Mouse (Mus musculus) T-helper 1 cell (primary cell): ENCODE data around the gene Hsf5.

ENCODE experiments used
- in situ Hi-C: fragments of 300-600 bp; cut with MboI, MseI; formaldehyde crosslinking; loops from one replicate; pipeline ENCODE4 v1.15.1; 2025; ENCODE audit warnings: high pct_unique_total_duplicates

The Hsf5 gene

GRCm38 (mm10) chr11:87590841-87591525 lies 26.0 kb upstream of the Hsf5 start:
- in situ Hi-C loops = loop anchor here (10.0 kb wide), 1 partner anchor 1026 kb away; no protein-coding TSS in a partner anchor

DNA sequence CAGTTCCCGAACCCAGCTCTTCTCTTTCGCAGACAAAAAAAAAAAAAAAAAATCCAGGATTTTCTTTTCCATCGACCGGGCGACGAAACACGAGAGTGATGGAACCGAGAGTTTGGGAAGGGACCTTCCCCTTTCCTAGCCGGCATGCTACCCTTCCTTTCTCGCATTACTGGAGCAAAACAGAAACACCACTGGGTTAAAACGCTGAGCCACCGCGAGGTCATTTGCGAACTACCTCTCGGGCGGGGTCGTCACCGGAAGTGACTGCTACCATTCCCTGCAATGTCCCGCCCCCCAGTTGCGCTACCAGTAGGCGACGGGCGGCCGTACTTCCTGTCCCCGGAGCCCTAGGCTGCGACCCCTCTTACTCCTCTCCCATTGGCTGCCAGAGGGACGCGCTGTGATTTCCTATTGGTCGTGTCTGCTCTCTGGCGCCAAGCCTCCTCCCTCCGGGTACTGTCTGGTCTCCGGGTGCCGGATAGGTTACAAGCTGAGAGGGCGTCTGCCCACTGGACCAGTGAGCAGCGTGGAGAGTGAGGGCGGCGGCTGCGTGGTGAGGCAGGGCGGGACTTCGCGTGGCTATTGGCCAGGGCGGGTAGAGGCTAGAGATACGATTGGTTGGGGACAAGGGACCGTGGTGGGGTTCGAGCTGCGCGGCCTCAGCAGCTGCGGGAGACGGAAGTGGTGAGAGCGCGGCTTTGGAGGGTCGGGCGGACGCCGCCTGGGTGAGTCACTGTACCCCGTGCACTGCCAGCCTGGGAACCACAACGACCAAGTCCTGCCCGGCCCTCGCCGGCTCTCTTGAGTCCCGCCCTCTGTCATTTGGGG lies 25.2 kb upstream of the Hsf5 start, which contains the start of gene Mtmr4:
TSS of gene Mtmr4 (plus strand) at position 637 of the 828 bp plus-strand sequence.
- in situ Hi-C loops = loop anchor here (10.0 kb wide), 1 partner anchor 1027 kb away; no protein-coding TSS in a partner anchor

- in situ Hi-C loops = loop anchor here (10.0 kb wide), 1 partner anchor 1028 kb away; no protein-coding TSS in a partner anchor
These were observed 24.6 kb upstream of the Hsf5 start for GRCm38 (mm10) chr11:87592354-87592695.

- in situ Hi-C loops = loop anchor here (10.0 kb wide), 1 partner anchor 1028 kb away; no protein-coding TSS in a partner anchor
These were observed 24.0 kb upstream of the Hsf5 start for GRCm38 (mm10) chr11:87592713-87593598.

GRCm38 (mm10) chr11:87595327-87595841 lies 21.6 kb upstream of the Hsf5 start:
- in situ Hi-C loops = loop anchor here (10.0 kb wide), 1 partner anchor 1031 kb away; no protein-coding TSS in a partner anchor

DNA sequence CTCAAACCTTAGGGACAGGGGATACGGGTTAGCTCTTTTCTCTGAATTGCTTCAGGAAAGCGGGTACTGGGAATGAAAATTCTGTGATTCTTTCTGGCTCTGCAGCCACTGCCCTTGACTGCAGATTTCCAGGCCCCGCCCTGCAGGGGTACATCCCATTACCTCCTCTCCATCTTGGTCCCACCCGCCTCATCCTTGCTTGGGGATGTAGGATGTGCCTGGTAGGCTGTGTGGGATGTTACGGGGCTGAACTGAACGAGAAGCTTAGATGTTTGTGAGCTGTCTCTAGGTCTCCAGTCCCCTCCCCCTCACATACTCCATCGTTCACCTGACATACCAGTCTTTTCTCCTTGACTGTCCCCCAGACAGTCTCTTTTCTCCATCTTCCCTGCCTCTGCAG lies 21.0 kb upstream of the Hsf5 start:
- in situ Hi-C loops = loop anchor here (10.0 kb wide), 1 partner anchor 1031 kb away; no protein-coding TSS in a partner anchor

DNA sequence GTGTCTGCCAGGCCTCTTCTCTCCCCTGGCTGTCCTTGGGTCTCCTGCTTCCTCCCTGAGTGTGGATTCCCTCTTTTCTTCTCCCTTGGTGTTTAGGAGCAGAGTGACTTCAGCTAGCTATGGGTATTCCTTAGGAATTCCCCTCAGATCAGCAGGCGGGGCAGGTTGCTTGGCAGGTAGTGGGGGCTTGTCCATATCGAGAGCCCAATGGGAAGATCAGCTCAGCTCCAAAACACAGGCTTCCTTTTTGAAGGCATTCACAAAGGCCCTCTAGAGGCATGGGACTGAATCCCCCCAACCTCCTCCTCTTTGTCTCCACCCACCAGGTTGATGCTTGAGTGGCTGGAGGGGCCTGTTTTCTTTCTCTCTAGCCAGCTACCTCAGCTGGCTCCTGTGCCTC lies 20.5 kb upstream of the Hsf5 start:
- in situ Hi-C loops = loop anchor here (10.0 kb wide), 1 partner anchor 1032 kb away; no protein-coding TSS in a partner anchor

DNA sequence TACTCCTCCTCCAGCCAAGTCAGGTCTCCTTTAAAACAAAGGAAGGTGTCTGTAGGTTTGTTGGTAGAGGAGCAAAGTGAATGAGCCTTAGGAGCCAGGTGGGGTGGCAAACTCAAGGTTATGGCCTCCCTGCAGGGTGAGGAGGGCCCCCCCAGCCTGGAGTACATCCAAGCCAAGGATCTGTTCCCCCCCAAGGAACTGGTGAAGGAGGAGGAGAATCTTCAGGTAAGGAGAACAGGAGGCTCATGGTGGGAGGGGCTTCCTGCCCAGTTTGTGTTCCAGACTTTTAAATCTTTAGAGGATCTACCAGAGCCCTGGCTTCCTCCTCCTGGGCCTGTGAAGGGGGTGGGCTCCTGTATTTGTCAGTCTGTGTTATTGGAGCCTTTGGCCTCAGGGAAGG lies 19.9 kb upstream of the Hsf5 start:
- in situ Hi-C loops = loop anchor here (10.0 kb wide), 1 partner anchor 1032 kb away; no protein-coding TSS in a partner anchor

DNA sequence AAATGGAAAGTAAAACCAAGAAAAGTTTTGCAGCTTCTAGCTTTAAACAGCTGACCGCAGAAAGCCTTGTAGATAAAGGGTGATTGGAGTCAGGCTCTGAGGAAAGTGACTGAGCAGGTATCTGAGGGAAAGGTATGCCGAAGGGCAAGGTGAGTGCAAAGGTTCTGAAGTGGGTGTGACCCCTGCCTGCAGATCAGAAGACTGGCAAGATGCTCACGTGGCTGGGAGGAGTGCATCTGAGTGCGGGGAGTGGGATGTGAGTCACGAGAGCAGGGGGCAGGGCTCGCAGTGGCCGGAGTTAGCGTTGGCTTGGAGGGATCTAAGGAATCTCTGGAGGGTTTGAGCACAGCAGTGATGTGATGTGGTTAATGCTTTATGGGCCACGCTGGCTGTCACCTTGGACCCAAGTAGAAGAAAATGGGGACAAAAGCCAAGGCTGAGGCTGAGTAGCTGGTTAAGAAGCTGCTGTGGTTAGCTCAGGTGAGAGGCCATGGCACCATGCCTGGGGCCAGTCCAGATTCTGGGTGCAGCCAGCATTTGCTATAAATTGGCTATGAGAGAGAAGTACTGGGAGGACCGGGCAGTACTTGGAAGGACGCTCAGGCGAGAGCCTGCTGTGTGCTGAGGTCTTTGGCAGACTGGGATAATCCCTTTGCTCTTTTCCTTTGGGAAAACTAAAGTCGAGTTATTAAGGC lies 17.4 kb upstream of the Hsf5 start:
- in situ Hi-C loops = loop anchor here (10.0 kb wide), 1 partner anchor 1035 kb away; no protein-coding TSS in a partner anchor

DNA sequence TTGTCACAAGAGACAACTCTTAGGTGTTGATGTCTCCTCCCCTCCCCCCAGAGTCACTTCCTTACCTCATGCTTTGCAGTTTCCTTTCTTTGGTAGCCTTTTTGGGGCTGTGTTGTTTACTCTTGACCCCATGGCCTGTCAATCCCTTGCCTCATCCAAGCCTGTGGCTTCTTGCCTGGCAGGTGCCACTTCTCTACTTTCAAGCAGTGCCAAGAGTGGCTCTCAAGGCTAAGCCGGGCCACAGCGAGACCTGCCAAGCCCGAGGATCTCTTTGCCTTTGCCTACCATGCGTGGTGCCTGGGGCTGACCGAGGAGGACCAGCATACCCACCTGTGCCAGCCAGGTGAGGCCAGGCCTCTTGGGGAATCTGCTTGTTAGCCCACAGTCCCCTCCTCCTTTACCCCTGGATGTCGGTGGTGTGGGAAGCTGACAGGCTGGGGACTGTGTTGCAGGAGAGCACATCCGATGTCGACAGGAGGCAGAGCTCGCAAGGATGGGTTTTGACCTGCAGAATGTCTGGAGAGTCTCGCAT lies 16.6 kb upstream of the Hsf5 start:
- in situ Hi-C loops = no loop called here

DNA sequence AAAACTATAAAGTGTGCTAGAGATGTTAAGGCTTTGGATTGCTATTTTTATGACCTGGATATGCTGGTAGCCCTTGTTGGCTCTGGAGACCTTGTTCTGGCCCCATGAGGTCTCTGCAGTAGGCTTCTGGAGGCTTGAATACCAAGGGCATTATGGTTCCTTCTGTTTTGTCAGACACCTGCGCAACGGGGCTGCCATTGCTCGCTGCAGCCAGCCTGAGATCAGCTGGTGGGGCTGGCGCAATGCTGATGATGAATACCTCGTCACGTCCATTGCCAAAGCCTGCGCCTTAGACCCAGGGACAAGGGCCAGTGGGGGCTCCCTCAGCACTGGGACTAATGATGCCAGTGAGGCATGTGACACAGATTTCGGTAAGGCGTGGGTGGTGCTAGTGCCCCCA lies 14.7 kb upstream of the Hsf5 start:
- in situ Hi-C loops = no loop called here

DNA sequence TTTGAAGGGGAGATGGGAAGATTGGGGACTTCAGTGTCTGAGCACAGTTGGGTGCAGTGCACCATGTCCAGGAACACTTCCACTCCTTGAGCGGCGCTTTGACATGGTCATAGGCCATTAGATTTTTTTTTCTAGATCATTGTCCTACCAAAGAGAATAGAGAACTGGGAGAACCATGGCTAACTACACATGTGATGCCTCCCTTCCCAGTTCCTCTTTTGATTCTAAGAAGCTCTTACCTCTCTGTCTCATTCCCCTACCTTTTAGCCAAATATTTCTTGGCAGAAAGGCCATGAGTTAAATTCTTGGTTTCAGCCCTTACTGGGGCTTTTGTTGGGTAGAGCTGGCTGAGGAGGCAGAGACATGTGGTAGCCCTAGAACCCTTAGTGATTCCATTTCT lies 13.4 kb upstream of the Hsf5 start:
- in situ Hi-C loops = no loop called here

DNA sequence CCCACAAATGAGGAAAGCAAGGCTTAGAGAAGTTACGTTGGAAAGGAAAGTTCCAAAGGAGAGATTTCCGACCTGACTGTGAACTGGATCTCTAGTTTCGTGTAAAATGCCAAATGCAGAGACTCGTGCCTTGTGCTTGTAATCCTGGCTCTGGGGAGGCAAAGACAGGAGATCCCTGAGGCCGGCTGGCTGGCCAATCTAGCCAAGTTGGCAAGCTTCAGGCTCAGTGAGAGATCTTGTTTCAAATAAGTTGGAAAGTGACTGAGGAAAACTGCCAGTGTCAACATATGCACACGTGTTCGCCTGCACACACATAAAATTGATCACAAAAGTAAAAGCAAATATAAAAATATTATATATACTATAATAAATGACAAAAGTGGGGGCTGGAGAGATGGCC lies 7.7 kb upstream of the Hsf5 start:
- in situ Hi-C loops = no loop called here

GRCm38 (mm10) chr11:87611547-87611946 lies 5.4 kb upstream of the Hsf5 start:
- in situ Hi-C loops = no loop called here

GRCm38 (mm10) chr11:87613972-87614371 lies 3.0 kb upstream of the Hsf5 start:
- in situ Hi-C loops = no loop called here

DNA sequence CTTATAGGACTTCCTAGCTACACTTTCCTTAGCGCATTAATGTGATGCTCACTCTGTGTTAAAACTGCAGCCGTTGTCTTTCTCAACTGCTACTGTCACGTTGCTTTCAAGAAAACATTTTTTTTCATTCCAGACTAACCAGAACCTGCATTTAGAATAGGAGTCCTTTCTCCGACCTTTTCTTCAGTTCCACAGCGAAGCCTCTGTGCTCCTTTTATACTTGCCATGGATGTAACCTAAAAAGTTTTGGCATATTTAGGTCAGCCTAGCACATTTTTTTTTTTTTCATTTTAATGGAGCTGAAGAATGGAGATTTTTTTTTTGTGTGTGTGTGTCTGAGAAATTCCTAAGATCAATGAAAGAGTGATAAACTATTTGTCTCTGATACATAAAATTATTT lies 1.4 kb upstream of the Hsf5 start:
- in situ Hi-C loops = no loop called here

DNA sequence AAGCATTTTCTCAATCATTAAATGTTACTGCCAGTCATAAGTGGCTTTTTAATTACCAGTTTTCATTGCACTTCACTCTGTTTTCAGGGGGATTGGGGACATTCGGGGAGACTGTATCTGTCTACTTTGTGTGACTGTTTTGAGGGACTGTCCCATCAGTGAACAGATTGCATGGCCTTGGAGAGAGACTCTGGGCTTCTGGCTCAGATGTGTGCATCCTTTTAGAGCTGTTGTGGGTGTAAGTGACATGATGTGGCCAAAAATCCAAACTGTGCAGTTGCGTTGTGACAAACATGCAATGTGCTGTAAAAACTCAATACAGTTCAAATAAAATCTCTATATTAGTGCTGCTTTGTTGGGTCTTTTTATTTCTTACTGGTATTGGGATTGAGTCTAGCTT lies 1.0 kb upstream of the Hsf5 start:
- in situ Hi-C loops = no loop called here

DNA sequence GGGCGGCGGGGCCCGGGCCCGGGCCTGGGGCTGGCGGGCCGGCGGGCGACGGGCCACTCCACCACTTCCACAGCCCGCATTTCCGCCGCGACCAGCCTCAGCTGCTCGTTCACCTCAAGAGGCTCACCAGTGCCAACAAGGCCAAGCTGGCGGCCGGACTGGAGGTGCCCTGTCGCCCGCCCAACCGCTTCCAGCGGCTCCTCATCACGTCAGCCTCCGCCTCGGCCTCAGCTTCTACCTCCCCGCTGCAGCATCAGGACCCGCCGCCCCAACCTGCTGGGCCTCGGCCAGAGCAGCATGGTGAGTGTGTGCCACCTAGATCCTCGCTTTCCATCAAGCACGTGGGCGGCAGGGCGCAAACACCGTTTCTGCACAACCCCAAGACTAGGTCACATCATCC lies 642 bp downstream of the Hsf5 start:
- in situ Hi-C loops = no loop called here

- in situ Hi-C loops = no loop called here
These were observed 6.2 kb downstream of the Hsf5 start for GRCm38 (mm10) chr11:87623160-87623559.

DNA sequence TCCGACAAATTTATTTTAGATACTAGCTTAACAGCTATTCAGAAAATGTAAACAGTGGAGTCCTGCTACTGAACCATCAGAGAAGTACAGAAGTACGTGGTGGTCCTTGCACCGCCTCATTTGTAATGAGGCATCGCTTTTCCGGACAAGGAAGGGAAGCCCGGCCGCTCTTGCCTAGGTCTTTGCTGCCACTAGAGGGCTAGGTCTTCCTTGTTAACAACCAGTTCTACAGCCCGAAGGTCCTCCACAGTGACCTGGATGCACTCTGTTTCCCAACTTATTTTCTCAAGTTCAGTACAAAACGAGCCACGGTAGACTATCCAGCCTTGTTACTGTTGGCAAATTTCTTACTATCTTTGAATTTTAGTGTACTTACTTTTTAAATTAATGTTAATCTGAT lies 12.9 kb downstream of the Hsf5 start:
- in situ Hi-C loops = no loop called here
